Mouse (Mus musculus): ENCODE measurements around the gene Zfp978.
"Not testable (repeated sequence)": the region's sequence is repeated elsewhere in the genome, so short reads cannot be mapped to it uniquely, and the experiment has no call there.

DNA sequence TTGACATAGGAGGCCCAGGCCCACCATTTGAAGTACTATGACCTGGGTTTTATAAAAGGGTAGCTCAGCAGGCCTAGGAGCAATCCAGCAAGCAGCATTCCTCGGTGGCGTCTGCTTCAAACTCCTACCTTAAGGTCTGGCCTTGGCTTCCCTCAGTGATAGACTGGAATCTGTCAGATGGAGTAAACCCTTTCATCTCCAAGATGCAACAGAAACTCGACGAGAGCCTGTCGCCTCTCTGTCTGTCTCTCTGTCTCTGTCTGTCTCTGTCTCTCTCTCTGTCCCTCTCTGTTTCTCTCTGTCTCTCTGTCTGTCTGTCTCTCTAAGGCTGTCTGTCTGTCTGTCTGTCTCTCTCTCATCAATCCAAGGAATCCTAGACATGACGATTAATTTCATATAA is 42.4 kb downstream of the Zfp978 start:
- not testable (repeated sequence) for TF ChIP-seq CTCF, EP300 (IDR thresholded peaks at IDR 0.05)
